ENCODE assay signal across 24 mouse cellular contexts in the genomic region with DNA sequence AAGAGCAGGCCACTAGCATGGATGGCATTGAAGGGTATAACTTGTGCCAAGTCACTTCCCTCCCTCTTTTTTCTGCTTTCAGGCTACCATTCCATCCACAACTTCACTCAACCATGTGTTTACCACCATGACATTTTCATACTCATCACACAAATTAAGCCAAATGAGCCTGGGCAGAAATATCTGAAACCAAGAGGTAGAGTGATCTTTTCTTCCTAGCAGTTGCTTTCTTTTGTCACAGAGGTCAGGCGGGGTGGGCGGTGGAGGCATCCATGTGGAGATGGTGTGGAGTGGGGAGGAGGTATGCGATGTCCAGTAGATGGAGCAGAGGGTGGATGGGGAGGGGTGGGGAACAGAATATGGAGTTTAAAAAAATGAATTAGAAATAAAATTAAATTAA.
"Had no signal": no experiment of that assay in that cellular context is flagged by ENCODE, and none has a peak within 500 bp of the region (broad histone marks: within the 10 kb centered on the region; RNA-seq: fewer than 3 reads in every experiment).

No protein-coding gene starts in this region.

- H3K27me3 ChIP-seq: heart, embryonic 13.5 days; heart, embryonic 15.5 days; hindbrain, embryonic 13.5 days; hindbrain, embryonic 15.5 days; limb, embryonic 12.5 days had no signal

- H3K4me2 ChIP-seq: heart, embryonic 11.5 days; heart, embryonic 13.5 days; heart, embryonic 15.5 days; hindbrain, embryonic 13.5 days; hindbrain, embryonic 15.5 days; limb, embryonic 12.5 days; liver, embryonic 11.5 days had no signal

- H3K9ac ChIP-seq: heart, embryonic 13.5 days; heart, embryonic 15.5 days; hindbrain, embryonic 13.5 days; hindbrain, embryonic 15.5 days; limb, embryonic 12.5 days had no signal

- H3K9me3 ChIP-seq: heart, embryonic 13.5 days; heart, embryonic 15.5 days; hindbrain, embryonic 13.5 days; hindbrain, embryonic 15.5 days; limb, embryonic 10.5 days; limb, embryonic 12.5 days had no signal

- ATAC-seq: hindbrain, postnatal 0 days; intestine, embryonic 16.5 days had no signal

- H3K4me1 ChIP-seq: heart, embryonic 13.5 days; heart, embryonic 15.5 days; limb, embryonic 10.5 days; limb, embryonic 12.5 days had no signal

- DNase-seq: gastrocnemius, postnatal 14 days; gastrocnemius, postnatal 36 days; heart, adult 11 months; heart, adult 2 months; heart, postnatal 14 days; heart, postnatal 36 days; kidney, adult 11 months; kidney, adult 8-10 months; kidney, postnatal 10 days; kidney, postnatal 25 days; kidney, postnatal 4 days; liver had no signal

- H3K27ac ChIP-seq: heart, adult 2 months; heart, embryonic 13.5 days; heart, embryonic 15.5 days; hindbrain, embryonic 13.5 days; hindbrain, embryonic 15.5 days; hindbrain, postnatal 0 days; layer of hippocampus, adult 2 months; left cerebral cortex, adult 2 months; limb, embryonic 10.5 days; limb, embryonic 12.5 days had no signal

- H3K36me3 ChIP-seq: heart, embryonic 13.5 days; heart, embryonic 15.5 days; hindbrain, embryonic 13.5 days; hindbrain, embryonic 15.5 days; limb, embryonic 10.5 days; limb, embryonic 12.5 days had no signal

- H3K4me3 ChIP-seq: heart, adult 2 months; heart, embryonic 13.5 days; heart, embryonic 15.5 days; hindbrain, embryonic 13.5 days; hindbrain, embryonic 15.5 days; layer of hippocampus, adult 2 months; left cerebral cortex, adult 2 months; limb, embryonic 10.5 days; limb, embryonic 12.5 days had no signal
